Mouse (Mus musculus): ENCODE measurements at regions not wholly inside any gene's neighbourhood (a gene's known extent, or its start where the extent isn't known, plus 50 kb on each side); places are given as distances from the start of the nearest gene placed in this dataset.

GRCm38 (mm10) chr16:61171856-61172433, 566.6 kb upstream of the Epha6 start:
- Histone ChIP-seq H3K36me3 (no peaks in the 10 kb centered on the region), H3K4me2 (peak overlapping the region; percentile 41), H3K27me3 (replicated peaks) (no peaks in the 10 kb centered on the region), H3K9me3 (replicated peaks) (no peaks in the 10 kb centered on the region), H3K9ac (replicated peaks) (peak overlapping the region; percentile 31; the same call in 1 of the 2 replicates), H3K4me3 (replicated peaks) (no peak overlapping the region), H3K27ac (replicated peaks) (no peak overlapping the region), H3K4me1 (no peaks in the 10 kb centered on the region)
- peak; percentile 85 for ATAC-seq (ENCODE audit: low FRiP score)
- 14% methylated on average over 10 of the region's 10 CpGs for WGBS

DNA sequence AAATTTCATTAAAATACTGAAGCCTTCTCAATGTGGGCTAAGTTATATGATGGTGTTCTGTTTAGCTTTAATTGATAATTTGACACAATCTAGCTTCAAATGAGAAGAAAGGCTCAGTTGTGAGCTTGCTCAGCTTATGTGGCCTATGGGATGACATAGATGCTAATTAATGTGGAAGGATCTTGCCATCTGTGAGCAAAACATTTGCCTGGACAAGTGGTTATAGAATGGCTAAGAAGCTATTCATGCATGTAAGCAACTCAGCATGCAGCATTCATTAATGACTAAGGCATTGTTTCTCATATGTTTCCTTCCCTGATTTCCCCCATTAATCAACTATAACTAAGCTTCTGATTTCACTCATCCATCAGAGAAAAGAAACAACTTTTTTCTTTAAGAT, 532.8 kb upstream of the Epha6 start:
- H3K27ac ChIP-seq (replicated peaks), result no peak overlapping the region
- H3K27me3 ChIP-seq (replicated peaks), result no peaks in the 10 kb centered on the region
- H3K4me3 ChIP-seq (replicated peaks), result no peak overlapping the region
- H3K4me1 ChIP-seq, result no peaks in the 10 kb centered on the region
- H3K36me3 ChIP-seq, result no peaks in the 10 kb centered on the region
- ATAC-seq (ENCODE audit: low FRiP score), result no peak
- no peak overlapping the region for H3K4me2 ChIP-seq
- H3K9me3 ChIP-seq (replicated peaks), result no peaks in the 10 kb centered on the region
- H3K9ac ChIP-seq (replicated peaks), result no peak overlapping the region

All from neural tube, embryonic 15.5 days (tissue).